Mouse (Mus musculus) adrenal gland, postnatal 25 days (tissue): ENCODE measurements around the gene Rgs12. TPM values are rescaled to one million over a fixed set of nuclear protein-coding genes. Genes with fewer than 3 reads are reported as not detected.

Experiments used
- DNase-seq: peaks from one replicate; pipeline ENCODE4 v3.0.0; 2021; ENCODE audit warnings: mixed read lengths
- long read RNA-seq: library from polyadenylated mRNA; stranded (forward); transcript quantifications from one replicate; pipeline ENCODE4 v2.0.0, GENCODE M21; 2021
- total RNA-seq: library from RNA; stranded (reverse); gene quantifications from 2 replicates; pipeline ENCODE4 v1.2.3, GENCODE M21; 2021

Rgs12 gene
- 33.3 and 42.1 TPM in 2 replicates for total RNA-seq
- long read RNA-seq, partial matches to known transcripts, result 11 of 18 reads
- long read RNA-seq, other reads (novel, unspliced or antisense), result 7 of 18 reads

GRCm38 (mm10) chr5:34948861-34949760 lies at the start of gene Rgs12:
Rgs12 (plus strand) TSS chr5:34949445.
- DNase-seq, result peak; percentile 93

- DNase-seq, result no peak
Observed at GRCm38 (mm10) chr5:34899787-34900469, 49.3 kb upstream of the Rgs12 start.

- no peak for DNase-seq
Observed at GRCm38 (mm10) chr5:34902371-34902770, 46.9 kb upstream of the Rgs12 start.

- DNase-seq, result peak; percentile 24
Observed at GRCm38 (mm10) chr5:34902811-34903385, 46.3 kb upstream of the Rgs12 start.

GRCm38 (mm10) chr5:34904412-34904811 lies 44.8 kb upstream of the Rgs12 start:
- no peak for DNase-seq

GRCm38 (mm10) chr5:34907230-34907629 lies 42.0 kb upstream of the Rgs12 start:
- no peak for DNase-seq

GRCm38 (mm10) chr5:34907910-34908725 lies 41.1 kb upstream of the Rgs12 start, which contains the start of gene Msantd1:
Msantd1 (plus strand) TSS chr5:34908012.
- no peak for DNase-seq

GRCm38 (mm10) chr5:34908726-34909633 lies 40.3 kb upstream of the Rgs12 start:
- DNase-seq, result no peak

GRCm38 (mm10) chr5:34909634-34910503 lies 39.4 kb upstream of the Rgs12 start:
- DNase-seq, result no peak

GRCm38 (mm10) chr5:34910504-34910815 lies 38.8 kb upstream of the Rgs12 start:
- DNase-seq, result no peak

- peak; percentile 75 for DNase-seq
Observed at GRCm38 (mm10) chr5:34915801-34916200, 33.4 kb upstream of the Rgs12 start.

GRCm38 (mm10) chr5:34917234-34917655 lies 32.0 kb upstream of the Rgs12 start:
- DNase-seq, result no peak

- no peak for DNase-seq
Observed at GRCm38 (mm10) chr5:34918785-34919184, 30.5 kb upstream of the Rgs12 start.

GRCm38 (mm10) chr5:34922531-34922930 lies 26.7 kb upstream of the Rgs12 start:
- DNase-seq, result no peak

GRCm38 (mm10) chr5:34923920-34924319 lies 25.3 kb upstream of the Rgs12 start:
- DNase-seq, result no peak

GRCm38 (mm10) chr5:34924519-34924918 lies 24.7 kb upstream of the Rgs12 start:
- no peak for DNase-seq

- no peak for DNase-seq
Observed at GRCm38 (mm10) chr5:34927648-34928047, 21.6 kb upstream of the Rgs12 start.

- no peak for DNase-seq
Observed at GRCm38 (mm10) chr5:34930151-34930975, 18.9 kb upstream of the Rgs12 start.

GRCm38 (mm10) chr5:34931091-34931490 lies 18.2 kb upstream of the Rgs12 start:
- no peak for DNase-seq
